15 mouse cellular contexts compared by ENCODE assay signal in genomic region chr6:128112605-128113004, GRCm38 (mm10). TPM values are rescaled to one million over a fixed set of nuclear protein-coding genes. Genes with fewer than 3 reads are reported as not detected.
A peak's percentile ranks its signal among the peaks of the same experiment; 100 is the strongest.
DNase-seq lines count a peak whose midpoint lies in the region; ATAC-seq and TF ChIP-seq lines count a peak whose summit lies in the region.
"Had no signal": no experiment of that assay in that cellular context is flagged by ENCODE, and none has a peak within 500 bp of the region (broad histone marks: within the 10 kb centered on the region; RNA-seq: fewer than 3 reads in every experiment).

No protein-coding gene starts in this region.

- WGBS in forebrain, embryonic 10.5 days: 8% methylated on average over 2 of the region's 3 CpGs
- WGBS in forebrain, embryonic 16.5 days: 15% methylated on average over 3 of the region's 3 CpGs
- WGBS in hindbrain, embryonic 12.5 days: 0% methylated on average over 1 of the region's 3 CpGs
- 22% methylated on average over 3 of the region's 3 CpGs for WGBS in hindbrain, postnatal 0 days
- WGBS in lung, adult 2 months: 57% methylated on average over 3 of the region's 3 CpGs

- peak overlapping the region; percentile 70 for H3K27ac ChIP-seq in forebrain, embryonic 10.5 days
- no peak overlapping the region for H3K27ac ChIP-seq in forebrain, embryonic 16.5 days (ENCODE audit: low read length)
- H3K27ac ChIP-seq in hindbrain, embryonic 12.5 days: peak overlapping the region; percentile 66; the same call in 1 of the 2 replicates
- no peak overlapping the region for H3K27ac ChIP-seq in hindbrain, postnatal 0 days
- H3K27ac ChIP-seq: liver, embryonic 13.5 days; neural tube, embryonic 12.5 days had no signal

- DNase-seq in forebrain, embryonic 10.5 days (ENCODE audit: extremely low spot score, low spot score): no peak
- no peak for DNase-seq in hindbrain, postnatal 0 days (ENCODE audit: low spot score)
- peak; percentile 62 for DNase-seq in retina, postnatal 1 day
- no peak for DNase-seq in retina, embryonic 14.5 days (ENCODE audit: low spot score)
- no peak for DNase-seq in cerebellum, postnatal 10 days
- no peak for DNase-seq in lung, adult 2 months
- DNase-seq: cerebellum, adult 18-20 months; gastrocnemius, postnatal 14 days; layer of hippocampus, adult 9-11 months; liver, embryonic 13.5 days; lung, postnatal 10 days had no signal

- no peak for TF ChIP-seq CTCF in hindbrain, postnatal 0 days (IDR thresholded peaks at IDR 0.05; ENCODE audit: low read depth)
- no peak for TF ChIP-seq CTCF in lung, adult 2 months (IDR thresholded peaks at IDR 0.05; ENCODE audit: insufficient read depth, low read length)

- no peak overlapping the region for H3K9ac ChIP-seq in forebrain, embryonic 16.5 days (replicated peaks; ENCODE audit: low read depth, low read length)
- H3K9ac ChIP-seq in hindbrain, embryonic 12.5 days: 0 out of 2 replicates have a peak overlapping the region, but pooled peaks have one; percentile 27
- H3K9ac ChIP-seq in hindbrain, postnatal 0 days (replicated peaks; ENCODE audit: low read length): no peak overlapping the region
- H3K9ac ChIP-seq: liver, embryonic 13.5 days; neural tube, embryonic 12.5 days had no signal

- no peaks in the 10 kb centered on the region for H3K9me3 ChIP-seq in forebrain, embryonic 10.5 days
- H3K9me3 ChIP-seq in forebrain, embryonic 16.5 days (ENCODE audit: control insufficient read depth, low read length): no peaks in the 10 kb centered on the region
- no peaks in the 10 kb centered on the region for H3K9me3 ChIP-seq in hindbrain, embryonic 12.5 days (replicated peaks)
- H3K9me3 ChIP-seq in hindbrain, postnatal 0 days (ENCODE audit: low read length): no peaks in the 10 kb centered on the region
- H3K9me3 ChIP-seq: liver, embryonic 13.5 days; neural tube, embryonic 12.5 days had no signal

- H3K27me3 ChIP-seq in forebrain, embryonic 10.5 days (ENCODE audit: poor library complexity, severe bottlenecking): no peaks in the 10 kb centered on the region
- no peaks in the 10 kb centered on the region for H3K27me3 ChIP-seq in forebrain, embryonic 16.5 days (replicated peaks; ENCODE audit: control insufficient read depth, insufficient read depth, low read length)
- no peaks in the 10 kb centered on the region for H3K27me3 ChIP-seq in hindbrain, embryonic 12.5 days
- H3K27me3 ChIP-seq in hindbrain, postnatal 0 days (ENCODE audit: insufficient read depth, low read length): no peaks in the 10 kb centered on the region
- H3K27me3 ChIP-seq: liver, embryonic 13.5 days; neural tube, embryonic 12.5 days; Patski had no signal

- no peak for TF ChIP-seq POLR2A in lung, adult 2 months (IDR thresholded peaks at IDR 0.05; ENCODE audit: borderline replicate concordance, extremely low read depth, low read depth, low read length)

- ATAC-seq in forebrain, embryonic 16.5 days: no peak
- ATAC-seq in hindbrain, embryonic 12.5 days (ENCODE audit: low FRiP score): peak; percentile 32; the same call in 1 of the 2 replicates
- no peak for ATAC-seq in hindbrain, postnatal 0 days
- ATAC-seq: Patski had no signal

- H3K4me1 ChIP-seq in forebrain, embryonic 10.5 days: peaks cover 40% of the 10 kb centered on the region
- H3K4me1 ChIP-seq in forebrain, embryonic 16.5 days (replicated peaks; ENCODE audit: control insufficient read depth, insufficient read depth, low read length): peaks cover 12% of the 10 kb centered on the region
- H3K4me1 ChIP-seq in hindbrain, embryonic 12.5 days: peaks cover 55% of the 10 kb centered on the region
- peaks cover 11% of the 10 kb centered on the region for H3K4me1 ChIP-seq in hindbrain, postnatal 0 days (ENCODE audit: insufficient read depth, low read length)
- peaks cover 41% of the 10 kb centered on the region for H3K4me1 ChIP-seq in lung, adult 2 months (ENCODE audit: control insufficient read depth, insufficient read depth, low read length)

- H3K36me3 ChIP-seq in forebrain, embryonic 10.5 days (replicated peaks): no peaks in the 10 kb centered on the region
- no peaks in the 10 kb centered on the region for H3K36me3 ChIP-seq in forebrain, embryonic 16.5 days (ENCODE audit: control insufficient read depth, insufficient read depth)
- no peaks in the 10 kb centered on the region for H3K36me3 ChIP-seq in hindbrain, embryonic 12.5 days
- no peaks in the 10 kb centered on the region for H3K36me3 ChIP-seq in hindbrain, postnatal 0 days (ENCODE audit: insufficient read depth, low read length)
- H3K36me3 ChIP-seq: liver, embryonic 13.5 days; neural tube, embryonic 12.5 days had no signal

- no peak overlapping the region for H3K4me3 ChIP-seq in forebrain, embryonic 10.5 days
- H3K4me3 ChIP-seq in forebrain, embryonic 16.5 days (replicated peaks; ENCODE audit: low read length): no peak overlapping the region
- no peak overlapping the region for H3K4me3 ChIP-seq in hindbrain, embryonic 12.5 days
- no peak overlapping the region for H3K4me3 ChIP-seq in hindbrain, postnatal 0 days (ENCODE audit: low read length)
- H3K4me3 ChIP-seq in lung, adult 2 months (replicated peaks; ENCODE audit: extremely low read depth, low read depth, low read length): no peak overlapping the region
- H3K4me3 ChIP-seq: liver, embryonic 13.5 days; neural tube, embryonic 12.5 days had no signal

- no peak overlapping the region for H3K4me2 ChIP-seq in forebrain, embryonic 16.5 days (ENCODE audit: low read length)
- no peak overlapping the region for H3K4me2 ChIP-seq in hindbrain, embryonic 12.5 days (replicated peaks)
- no peak overlapping the region for H3K4me2 ChIP-seq in hindbrain, postnatal 0 days (ENCODE audit: low read depth, low read length)
- H3K4me2 ChIP-seq: liver, embryonic 13.5 days; neural tube, embryonic 12.5 days had no signal

RNA-seq across cellular contexts. Expression of gene Tspan9, which starts 30.8 kb away (rescaled TPM):
- polyA plus RNA-seq in forebrain, embryonic 10.5 days (2016; fragmentation: Nextera tagmentation; extraction: Ambion mirVana): 39.4 and 41.3 TPM in 2 replicates
- polyA plus RNA-seq in forebrain, embryonic 16.5 days (2015; fragmentation: Nextera tagmentation; extraction: Ambion mirVana): 56.6 and 57.4 TPM in 2 replicates
- polyA plus RNA-seq in hindbrain, embryonic 12.5 days (2016; fragmentation: Nextera tagmentation; extraction: Ambion mirVana): 63.4 and 71.6 TPM in 2 replicates
- 177 and 266 TPM in 2 replicates for total RNA-seq in hindbrain, postnatal 0 days (2014; rRNA removed)
- 70.1 and 73.8 TPM in 2 replicates for polyA plus RNA-seq in hindbrain, postnatal 0 days (2015; fragmentation: Nextera tagmentation; extraction: Ambion mirVana)
- 255 and 312 TPM in 2 replicates for polyA plus RNA-seq in lung, adult 2 months (2012; rRNA removed)

Comparison
In these comparisons a context has a peak if more than half of its experiments do, and no peak if none do; other contexts are left out.
1. H3K27ac ChIP-seq: peak in forebrain, embryonic 10.5 days (single experiment) and hindbrain, embryonic 12.5 days (single experiment); none in forebrain, embryonic 16.5 days (single experiment) and hindbrain, postnatal 0 days (single experiment).